Mouse (Mus musculus): ENCODE data around the gene Gm15217. TPM values are rescaled to one million over a fixed set of nuclear protein-coding genes. Genes with fewer than 3 reads are reported as not detected.

The Gm15217 gene
- total RNA-seq, 2 experiments from 2014 or later = not detected

DNA sequence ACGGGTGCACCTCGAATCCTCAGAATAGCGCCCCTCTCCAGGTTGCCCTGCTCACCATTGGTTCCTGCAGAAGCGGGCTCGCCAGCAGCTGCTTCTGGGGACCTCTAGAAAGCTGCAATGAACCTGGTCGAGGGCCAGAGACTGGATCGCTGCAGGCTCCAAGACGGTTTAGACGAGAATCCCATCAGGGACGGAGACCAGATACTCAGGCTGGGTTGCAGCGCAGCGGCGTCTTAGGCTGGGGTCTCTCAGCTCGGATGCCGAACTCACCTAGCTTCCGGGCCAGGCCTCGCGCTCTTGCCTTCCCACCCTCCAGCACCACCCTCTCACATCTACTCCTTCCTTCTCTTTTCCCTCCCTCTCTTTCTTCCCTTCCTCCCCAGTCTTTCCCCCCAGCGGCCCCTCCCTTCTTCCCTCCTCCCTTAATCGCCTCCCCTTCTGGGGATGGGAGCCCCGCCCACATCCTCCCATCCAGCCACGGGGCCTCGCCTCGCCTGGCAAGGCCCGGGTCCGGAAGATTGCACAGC, 11.1 kb downstream of the Gm15217 start, which contains the start of gene Bmp4:
Bmp4 (minus strand) TSS at position 421 of the 527 bp plus-strand sequence.
- DNase-seq (ENCODE audit: extremely low spot score in 1 of 2, low spot score in 1 of 2) = no peak

DNA sequence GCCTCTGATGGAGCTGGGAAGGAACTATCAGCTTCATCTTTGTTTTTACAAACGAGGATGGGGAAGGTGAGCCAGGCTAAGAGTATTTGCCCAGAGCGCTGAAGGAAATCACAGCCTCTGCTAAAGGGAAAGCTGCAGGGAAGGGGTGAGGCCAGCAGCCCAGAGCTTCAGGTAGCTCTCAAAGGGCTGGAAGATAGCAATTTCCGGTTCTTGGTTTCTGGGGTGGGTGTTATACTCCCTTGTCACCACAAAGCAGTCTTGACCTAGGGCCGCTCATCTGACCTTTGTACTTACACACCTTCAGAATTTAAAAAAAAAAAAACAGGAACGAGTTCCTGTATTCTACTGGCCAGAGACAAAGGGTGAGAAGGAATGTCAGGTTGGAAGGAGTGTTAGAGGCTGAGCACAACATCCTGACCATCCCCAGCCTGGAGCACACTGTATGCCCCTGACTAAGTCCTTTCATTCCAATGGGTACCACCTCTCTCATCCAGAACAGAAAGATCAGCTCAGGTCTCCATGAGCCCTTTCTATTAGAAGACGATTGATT, 12.5 kb downstream of the Gm15217 start:
- DNase-seq (ENCODE audit: extremely low spot score in 1 of 2, low spot score in 1 of 2) = no peak

DNA sequence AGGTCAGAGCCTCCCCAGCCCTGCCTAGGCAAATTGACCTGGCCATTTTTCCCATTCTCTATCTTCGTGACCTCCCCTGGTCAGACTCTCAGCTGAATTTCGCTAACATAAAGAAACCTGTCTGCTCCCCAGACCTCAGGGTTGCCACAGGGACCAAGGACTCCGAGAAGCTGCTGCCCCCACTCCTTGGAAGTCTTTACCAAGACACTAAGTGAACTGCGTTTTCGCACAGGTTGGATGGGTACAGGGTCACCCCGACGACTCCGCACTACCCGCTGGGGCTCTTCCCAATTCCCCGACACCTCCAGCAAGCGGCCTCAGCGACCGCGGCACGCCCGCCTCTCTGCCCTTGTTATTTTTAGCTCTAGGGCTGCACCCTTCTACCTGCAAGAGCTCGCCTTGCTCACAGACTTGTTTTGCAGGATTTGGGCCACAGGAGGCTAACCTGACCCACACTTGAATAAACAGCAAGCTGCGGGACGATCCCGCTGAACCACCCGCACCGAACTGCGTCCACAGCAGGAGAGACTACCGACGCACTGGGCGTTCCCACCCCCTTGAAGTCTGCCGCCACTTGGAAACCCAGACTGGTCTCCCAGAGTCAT, 19.0 kb downstream of the Gm15217 start:
- no peak for DNase-seq (ENCODE audit: extremely low spot score in 1 of 2, low spot score in 1 of 2)

DNA sequence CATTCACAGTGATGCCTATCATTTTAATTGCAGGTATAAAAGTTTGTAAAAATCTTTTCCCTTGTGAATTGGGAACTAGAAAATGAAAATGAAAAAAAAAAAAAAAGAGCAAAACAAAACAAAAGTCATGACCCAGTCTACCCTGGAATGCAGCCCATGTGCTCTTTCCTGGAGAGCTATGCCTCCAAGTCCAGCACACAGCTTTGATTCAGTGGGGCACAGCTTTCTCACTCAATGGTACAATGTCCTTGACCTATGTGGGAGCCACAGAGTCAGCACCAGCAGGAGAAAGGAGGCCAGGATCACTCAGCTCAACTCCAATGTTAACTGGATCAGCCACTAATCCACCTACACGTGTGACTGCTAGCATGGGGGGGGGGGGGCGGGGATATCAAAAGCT, 20.7 kb downstream of the Gm15217 start:
- DNase-seq (ENCODE audit: extremely low spot score in 1 of 2, low spot score in 1 of 2) = no peak

DNA sequence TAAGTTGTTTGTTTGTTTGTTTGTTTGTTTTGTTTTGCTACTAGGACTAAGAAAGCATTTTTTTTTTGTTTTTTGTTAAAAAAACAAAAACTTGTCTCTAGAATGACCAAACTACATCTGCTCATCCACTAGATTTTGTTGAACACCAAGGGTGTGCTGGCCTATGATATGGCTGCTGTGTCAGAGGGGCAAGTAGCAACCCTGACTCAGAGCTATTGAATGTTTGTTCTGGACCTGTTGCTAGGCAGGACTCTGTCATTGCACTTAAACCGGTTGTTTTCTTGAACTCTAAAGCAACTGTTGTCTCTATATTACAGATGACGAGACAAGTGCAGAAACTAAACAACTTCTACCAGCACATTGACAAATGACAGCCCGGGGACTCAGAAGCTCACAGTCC, 29.1 kb downstream of the Gm15217 start:
- DNase-seq (ENCODE audit: extremely low spot score in 1 of 2, low spot score in 1 of 2) = no peak

DNA sequence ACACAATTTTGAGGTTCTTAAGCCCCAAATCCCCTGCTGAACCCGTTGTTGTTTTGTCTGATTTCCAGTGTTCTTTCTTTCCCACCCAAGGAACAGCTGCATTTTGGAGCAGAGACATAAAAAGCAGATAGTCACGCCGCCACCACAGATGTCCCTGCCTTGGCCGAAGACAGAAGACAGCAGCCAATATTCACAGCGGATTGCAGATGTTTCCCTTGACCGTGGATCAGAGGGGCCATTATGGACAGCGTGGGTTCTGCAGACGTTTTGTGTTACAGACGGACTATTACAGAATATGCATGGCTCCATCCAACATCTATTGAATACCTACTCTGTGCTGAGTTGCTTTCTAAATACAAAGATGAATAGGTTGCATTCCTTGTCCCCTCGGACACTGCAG, 29.8 kb downstream of the Gm15217 start:
- no peak for DNase-seq (ENCODE audit: extremely low spot score in 1 of 2, low spot score in 1 of 2)

DNA sequence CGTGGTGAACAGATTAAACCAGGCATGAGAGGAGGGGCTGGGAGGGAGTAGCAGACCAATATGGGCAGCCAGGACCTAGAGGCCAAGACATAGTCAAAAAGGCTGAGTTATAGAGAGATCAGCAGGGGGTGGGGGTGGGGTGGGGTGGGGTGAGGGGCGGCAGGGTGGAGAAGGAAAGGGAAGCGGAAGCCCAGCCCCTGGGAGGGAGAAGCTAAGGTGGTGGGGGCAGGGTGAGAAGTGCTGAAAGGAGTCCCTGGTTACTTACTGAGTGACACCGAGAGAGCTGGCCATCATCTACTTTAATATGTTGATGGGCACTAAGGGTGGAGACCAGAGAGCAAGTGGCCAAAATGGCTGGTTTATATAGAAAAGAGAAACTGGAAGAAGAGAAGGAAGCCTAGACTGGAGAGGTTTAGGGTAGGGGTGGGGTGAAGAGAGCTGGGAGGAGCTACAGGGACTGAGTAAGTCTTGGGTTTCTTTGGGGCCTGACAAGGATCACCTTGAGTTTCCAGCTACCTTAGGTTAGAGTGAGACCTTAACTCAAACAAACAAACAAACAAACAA, 31.4 kb downstream of the Gm15217 start:
- DNase-seq (ENCODE audit: extremely low spot score in 1 of 2, low spot score in 1 of 2) = no peak

DNA sequence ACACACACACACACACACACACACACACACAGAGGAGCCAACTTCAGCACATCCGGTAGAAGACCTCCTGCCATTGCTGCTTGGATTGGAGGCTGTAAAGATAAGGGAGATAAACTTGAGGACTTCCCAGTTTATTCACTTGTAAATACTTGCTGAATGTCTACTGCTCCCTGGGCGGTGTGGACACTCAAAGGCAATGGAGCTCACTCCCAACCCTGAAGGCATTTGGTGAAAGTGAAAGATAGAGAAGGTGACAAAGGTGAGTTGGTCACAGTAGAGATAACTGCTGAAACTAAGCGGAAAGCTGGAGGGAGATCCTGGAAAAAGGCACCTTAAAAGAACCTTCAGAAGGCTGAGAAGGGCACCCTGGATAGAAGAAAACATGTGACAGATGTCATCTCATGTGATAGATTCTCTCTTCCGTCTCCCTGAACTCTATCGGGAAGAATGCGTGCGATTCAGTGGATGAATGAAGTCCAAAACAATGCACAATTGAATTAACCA, 33.3 kb downstream of the Gm15217 start:
- no peak for DNase-seq (ENCODE audit: extremely low spot score in 1 of 2, low spot score in 1 of 2)

DNA sequence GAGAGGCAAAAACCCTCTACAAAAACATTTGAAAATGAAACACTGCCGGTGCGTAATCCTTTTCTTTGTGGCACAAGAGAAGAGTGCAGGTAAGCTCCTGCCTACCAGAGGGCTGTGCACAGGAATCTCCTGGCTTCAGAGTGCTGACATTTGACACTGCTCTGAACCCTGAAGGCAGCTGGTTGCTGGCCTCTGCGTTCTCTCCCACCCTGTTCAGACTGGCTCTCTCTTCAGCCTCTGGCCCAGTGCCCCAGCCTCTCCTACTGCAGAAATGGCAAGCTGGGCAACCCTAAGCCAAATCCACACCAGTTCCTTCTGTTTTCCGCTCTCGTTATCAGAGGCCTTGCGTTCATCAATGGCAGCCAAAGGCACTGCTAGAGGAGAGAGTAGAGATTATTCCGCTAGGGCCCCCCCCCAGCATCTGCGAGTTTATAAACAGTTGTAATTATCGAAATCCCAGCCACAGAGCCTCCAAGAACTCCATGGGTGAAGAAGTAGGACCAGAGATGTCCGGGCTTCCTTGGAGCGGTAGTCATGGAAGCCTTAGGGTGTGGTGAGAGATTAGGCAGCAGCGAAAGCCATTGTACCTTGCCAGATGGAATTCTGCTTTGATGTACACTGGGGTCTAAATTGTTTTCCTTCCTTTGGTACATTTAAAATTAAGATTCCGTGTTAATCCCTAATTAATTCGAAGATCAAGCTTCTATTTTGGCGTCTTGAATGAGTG, 39.3 kb downstream of the Gm15217 start:
- no peak for DNase-seq (ENCODE audit: extremely low spot score in 1 of 2, low spot score in 1 of 2)

DNA sequence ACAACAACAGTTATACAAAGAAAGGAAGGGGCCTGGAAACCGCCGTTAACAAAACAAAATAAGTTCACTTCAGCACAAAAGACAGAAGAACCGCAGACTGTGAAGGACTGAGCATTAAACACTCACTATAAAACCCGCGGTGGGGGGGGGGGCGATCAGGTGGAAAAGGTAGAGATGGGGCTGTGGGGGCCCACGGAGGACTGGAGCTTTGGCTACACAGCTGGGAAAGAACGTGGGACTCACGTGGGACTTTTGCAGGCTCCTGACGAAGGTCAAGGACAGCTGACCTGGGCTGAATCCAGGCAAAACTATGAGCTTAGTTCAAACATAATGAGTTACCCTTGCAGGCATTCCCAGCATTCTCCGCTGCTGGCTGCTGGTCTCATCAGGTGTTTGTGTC, 40.1 kb downstream of the Gm15217 start:
- DNase-seq (ENCODE audit: extremely low spot score in 1 of 2, low spot score in 1 of 2) = no peak

DNA sequence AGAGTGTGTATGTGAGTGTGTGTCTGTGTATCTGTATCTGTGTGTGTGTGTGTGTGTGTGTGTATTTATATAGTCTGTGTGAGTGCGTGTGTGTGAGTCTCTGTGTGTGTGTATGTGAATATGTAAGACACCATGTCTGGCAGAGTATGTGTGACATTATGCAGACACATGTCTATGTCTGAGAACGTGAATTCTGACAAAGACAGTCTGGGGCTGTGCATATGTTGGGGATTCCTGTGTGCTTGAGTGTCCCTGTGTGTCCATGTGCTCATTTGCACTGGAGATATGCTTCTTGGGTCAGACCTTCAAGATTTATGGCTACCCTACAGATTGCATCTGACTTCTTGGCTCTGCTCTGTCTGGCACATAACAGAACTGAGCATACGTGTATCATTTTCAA, 42.6 kb downstream of the Gm15217 start:
- DNase-seq (ENCODE audit: extremely low spot score in 1 of 2, low spot score in 1 of 2) = no peak

DNA sequence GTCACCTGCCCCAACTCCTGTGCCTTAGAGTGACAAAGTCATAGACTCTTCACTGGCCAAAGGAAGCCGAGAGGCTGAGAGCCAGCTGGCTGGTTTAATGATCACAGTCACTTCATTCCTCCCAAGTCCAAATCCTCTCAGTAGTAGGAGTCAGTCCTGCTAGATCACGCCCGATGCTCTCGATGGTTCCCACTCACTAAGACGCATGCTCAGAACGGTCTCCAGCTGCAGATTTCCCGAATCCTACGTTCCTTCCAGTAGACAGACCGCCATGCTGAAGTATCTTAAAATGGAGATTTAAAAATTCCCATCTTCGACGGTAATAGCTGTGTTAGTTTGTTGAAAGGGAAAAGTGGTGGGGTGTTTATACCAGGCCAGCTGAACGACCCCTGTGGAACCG, 48.0 kb downstream of the Gm15217 start:
- no peak for DNase-seq (ENCODE audit: extremely low spot score in 1 of 2, low spot score in 1 of 2)

DNA sequence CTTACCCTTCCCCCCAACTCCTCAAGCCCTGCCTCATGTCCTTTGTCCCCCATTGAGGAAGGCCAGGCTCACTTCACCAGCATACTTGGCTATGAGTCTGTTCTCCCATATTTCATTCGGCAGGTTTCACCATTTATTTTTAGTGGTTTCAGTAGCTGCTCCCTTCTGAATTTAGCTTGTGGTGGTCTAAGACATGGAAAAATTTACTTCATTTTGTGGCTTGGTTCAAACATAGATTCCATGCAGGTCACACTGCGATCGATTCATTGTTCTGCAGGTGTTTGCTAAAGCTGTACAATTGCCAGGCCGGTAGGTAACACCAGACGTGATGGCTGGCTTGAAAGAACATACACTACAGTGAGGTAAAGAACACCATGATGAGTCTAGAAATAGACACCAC, 51.0 kb downstream of the Gm15217 start:
- DNase-seq (ENCODE audit: extremely low spot score in 1 of 2, low spot score in 1 of 2) = no peak

Other genes starting within 250 kb of the Gm15217 start
- gene Bmp4, start 11.3 kb downstream of the Gm15217 start, total RNA-seq (2021) = 1 to 10 TPM; 5.9 to 8.0 TPM

All from layer of hippocampus, postnatal 25 days (tissue).